Mouse (Mus musculus) erythroblast, adult 5-6 weeks (primary cell): ENCODE data around the gene Hist1h2bg. TPM values are rescaled to one million over a fixed set of nuclear protein-coding genes. Genes with fewer than 3 reads are reported as not detected.
A peak's percentile ranks its signal among the peaks of the same experiment; 100 is the strongest.
"Not testable (repeated sequence)": the region's sequence is repeated elsewhere in the genome, so short reads cannot be mapped to it uniquely, and the experiment has no call there.

Source experiments
- ATAC-seq: replicated peaks from 2 replicates; pipeline ENCODE4 v1.8.0; 2016; ENCODE audit warnings: moderate number of reproducible peaks, mild to moderate bottlenecking, moderate TSS enrichment, inconsistent platforms; ENCODE audit not compliant: poor library complexity, low FRiP score, severe bottlenecking
- total RNA-seq, 2 experiments: library from RNA; stranded (forward) in 1 of 2; stranded (reverse) in 1 of 2; fragments of 150-400 nt in 1 of 2; fragments of 200-764, 138-1000 nt in 1 of 2; gene quantifications; 2 replicates each; pipeline versions ENCODE4 v1.2.3 to v1.2.4; 2015 to 2017; ENCODE audit warnings: low replicate concordance in 2 of 2

Hist1h2bg gene
- total RNA-seq, 2 experiments from 2014 or later, result 206 to 670 TPM

GRCm38 (mm10) chr13:23576906-23577639 lies 5.9 kb downstream of the Hist1h2bg start:
- ATAC-seq, result no peak

GRCm38 (mm10) chr13:23577835-23578234 lies 6.6 kb downstream of the Hist1h2bg start:
- ATAC-seq, result no peak

GRCm38 (mm10) chr13:23581408-23582218 lies 10.4 kb downstream of the Hist1h2bg start, which contains the start of gene Hist1h4d:
Gene Hist1h4d, plus strand, starts transcription at chr13:23581598.
- ATAC-seq, result peak; percentile 60

- ATAC-seq, result peak; percentile 2
Measured at GRCm38 (mm10) chr13:23582219-23583056, 11.2 kb downstream of the Hist1h2bg start.

- ATAC-seq, result no peak
Measured at GRCm38 (mm10) chr13:23583387-23584068, 12.3 kb downstream of the Hist1h2bg start.

- ATAC-seq, result no peak
Measured at GRCm38 (mm10) chr13:23584331-23584730, 13.1 kb downstream of the Hist1h2bg start.

- ATAC-seq, result peak; percentile 53
Measured at GRCm38 (mm10) chr13:23585029-23585441, 13.8 kb downstream of the Hist1h2bg start.

- ATAC-seq, result peak; percentile 77
Measured at GRCm38 (mm10) chr13:23585442-23586098, 14.4 kb downstream of the Hist1h2bg start.

- peak; percentile 28; the same call in 1 of the 2 replicates for ATAC-seq
Measured at GRCm38 (mm10) chr13:23586099-23586939, 15.1 kb downstream of the Hist1h2bg start.

GRCm38 (mm10) chr13:23586940-23587225 lies 15.7 kb downstream of the Hist1h2bg start:
- no peak; the same call in 1 of the 2 replicates for ATAC-seq

- ATAC-seq, result no peak
Measured at GRCm38 (mm10) chr13:23591206-23591605, 20.0 kb downstream of the Hist1h2bg start.

GRCm38 (mm10) chr13:23591886-23592285 lies 20.7 kb downstream of the Hist1h2bg start:
- ATAC-seq, result not testable (repeated sequence)

- no peak for ATAC-seq
Measured at GRCm38 (mm10) chr13:23592614-23593013, 21.4 kb downstream of the Hist1h2bg start.

- 0 out of 2 replicates have a peak, but pooled peaks have one; percentile 28 for ATAC-seq
Measured at GRCm38 (mm10) chr13:23593051-23593770, 22.0 kb downstream of the Hist1h2bg start.

GRCm38 (mm10) chr13:23595185-23595584 lies 24.0 kb downstream of the Hist1h2bg start:
- no peak for ATAC-seq

- ATAC-seq, result peak; percentile 94
Measured at GRCm38 (mm10) chr13:23595622-23596372, 24.6 kb downstream of the Hist1h2bg start.

- peak; percentile 68 for ATAC-seq
Measured at GRCm38 (mm10) chr13:23597957-23598356, 26.8 kb downstream of the Hist1h2bg start.
